Mouse (Mus musculus): Measurements from ENCODE around the gene Slc5a3. TPM values are rescaled to one million over a fixed set of nuclear protein-coding genes. Genes with fewer than 3 reads are reported as not detected.
"Not testable (repeated sequence)": the region's sequence is repeated elsewhere in the genome, so short reads cannot be mapped to it uniquely, and the experiment has no call there.

Gene Slc5a3
- total and polyA plus RNA-seq, 3 experiments = 1.6 to 8.1 (median 3.2) TPM

DNA sequence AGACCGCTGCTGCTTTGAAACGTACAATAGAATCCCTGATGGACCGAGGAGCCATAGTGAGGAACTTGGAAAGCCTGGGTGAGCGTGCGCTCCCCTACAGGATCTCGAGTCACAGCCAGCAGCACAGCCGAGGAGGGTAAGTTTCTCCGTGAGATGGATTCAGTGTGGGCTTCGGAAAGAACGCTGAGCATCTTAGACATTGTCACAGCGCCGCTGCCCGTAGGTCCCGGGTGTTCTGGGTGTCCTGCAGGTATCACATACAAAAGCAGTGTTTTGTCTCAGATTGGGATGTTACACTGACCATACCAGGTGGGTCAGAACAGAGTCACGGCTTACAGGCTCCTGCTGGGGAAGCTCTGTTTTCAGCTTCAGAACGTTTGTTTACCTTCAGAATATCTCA lies 41.5 kb downstream of the Slc5a3 start:
- H3K9ac ChIP-seq (ENCODE audit: low read depth, low read length) = no peak overlapping the region
- no peak overlapping the region for H3K4me3 ChIP-seq
- no peaks in the 10 kb centered on the region for H3K36me3 ChIP-seq (ENCODE audit: control insufficient read depth, insufficient read depth, low read length)
- intact Hi-C loops (cut with DNase I) = no loop called here
- no peaks in the 10 kb centered on the region for H3K79me2 ChIP-seq (replicated peaks; ENCODE audit: control insufficient read depth, insufficient read depth, low read length)
- no peak for DNase-seq
- no peak overlapping the region for H3K27ac ChIP-seq
- TF ChIP-seq CTCF (IDR thresholded peaks at IDR 0.05) = no peak
- no peak for TF ChIP-seq EP300 (IDR thresholded peaks at IDR 0.05; ENCODE audit: insufficient read depth, low read depth, low read length)
- no peak for TF ChIP-seq POLR2A (IDR thresholded peaks at IDR 0.05; ENCODE audit: insufficient read depth, low read depth, low read length)
- H3K27me3 ChIP-seq (ENCODE audit: control insufficient read depth, insufficient read depth, low read length) = no peaks in the 10 kb centered on the region
- H3K4me1 ChIP-seq (ENCODE audit: control insufficient read depth, insufficient read depth, low read length) = peaks cover 3% of the 10 kb centered on the region
- 91% methylated on average over 16 of the region's 16 CpGs for WGBS

DNA sequence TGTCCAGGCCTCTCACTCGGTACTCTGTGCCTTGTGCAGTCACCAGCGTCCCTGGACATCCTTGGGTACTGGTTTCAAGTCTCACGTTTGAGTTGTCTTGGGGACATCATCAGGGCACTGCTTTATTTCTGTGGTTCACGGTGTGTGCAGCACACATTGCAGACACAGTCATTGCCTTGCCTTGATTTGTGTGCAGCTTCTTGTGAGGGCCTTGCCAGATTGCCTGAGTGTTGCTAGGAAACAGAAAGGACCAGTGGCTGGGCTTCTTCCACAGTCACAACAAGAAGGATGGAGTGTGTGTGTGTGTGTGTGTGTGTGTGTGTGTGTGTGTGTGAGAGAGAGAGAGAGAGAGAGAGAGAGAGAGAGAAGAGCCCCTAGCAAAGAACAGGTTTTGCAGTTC lies 42.0 kb downstream of the Slc5a3 start:
- TF ChIP-seq POLR2A (IDR thresholded peaks at IDR 0.05; ENCODE audit: insufficient read depth, low read depth, low read length) (no peak), CTCF (IDR thresholded peaks at IDR 0.05) (no peak), EP300 (IDR thresholded peaks at IDR 0.05; ENCODE audit: insufficient read depth, low read depth, low read length) (no peak)
- Histone ChIP-seq H3K36me3 (ENCODE audit: control insufficient read depth, insufficient read depth, low read length) (no peaks in the 10 kb centered on the region), H3K79me2 (replicated peaks; ENCODE audit: control insufficient read depth, insufficient read depth, low read length) (no peaks in the 10 kb centered on the region), H3K27me3 (ENCODE audit: control insufficient read depth, insufficient read depth, low read length) (no peaks in the 10 kb centered on the region), H3K4me1 (ENCODE audit: control insufficient read depth, insufficient read depth, low read length) (peaks cover 3% of the 10 kb centered on the region), H3K9ac (ENCODE audit: low read depth, low read length) (no peak overlapping the region), H3K4me3 (no peak overlapping the region), H3K27ac (no peak overlapping the region)
- no peak for DNase-seq
- intact Hi-C loops (cut with DNase I) = no loop called here
- WGBS = 89% methylated on average over 4 of the region's 4 CpGs

- intact Hi-C loops (cut with DNase I) = no loop called here
- TF ChIP-seq CTCF (IDR thresholded peaks at IDR 0.05) = no peak
- TF ChIP-seq POLR2A (IDR thresholded peaks at IDR 0.05; ENCODE audit: insufficient read depth, low read depth, low read length) = no peak
- no peak for TF ChIP-seq EP300 (IDR thresholded peaks at IDR 0.05; ENCODE audit: insufficient read depth, low read depth, low read length)
- no peaks in the 10 kb centered on the region for H3K79me2 ChIP-seq (replicated peaks; ENCODE audit: control insufficient read depth, insufficient read depth, low read length)
- no peak overlapping the region for H3K27ac ChIP-seq
- no peaks in the 10 kb centered on the region for H3K36me3 ChIP-seq (ENCODE audit: control insufficient read depth, insufficient read depth, low read length)
- H3K4me3 ChIP-seq = no peak overlapping the region
- H3K27me3 ChIP-seq (ENCODE audit: control insufficient read depth, insufficient read depth, low read length) = no peaks in the 10 kb centered on the region
- DNase-seq = peak in 1 of 2 experiments; percentile 32
- H3K9ac ChIP-seq (ENCODE audit: low read depth, low read length) = no peak overlapping the region
- 60% methylated on average over 5 of the region's 5 CpGs for WGBS
- H3K4me1 ChIP-seq (ENCODE audit: control insufficient read depth, insufficient read depth, low read length) = peaks cover 3% of the 10 kb centered on the region
Observed at GRCm38 (mm10) chr16:92102115-92102514, 44.0 kb downstream of the Slc5a3 start.

DNA sequence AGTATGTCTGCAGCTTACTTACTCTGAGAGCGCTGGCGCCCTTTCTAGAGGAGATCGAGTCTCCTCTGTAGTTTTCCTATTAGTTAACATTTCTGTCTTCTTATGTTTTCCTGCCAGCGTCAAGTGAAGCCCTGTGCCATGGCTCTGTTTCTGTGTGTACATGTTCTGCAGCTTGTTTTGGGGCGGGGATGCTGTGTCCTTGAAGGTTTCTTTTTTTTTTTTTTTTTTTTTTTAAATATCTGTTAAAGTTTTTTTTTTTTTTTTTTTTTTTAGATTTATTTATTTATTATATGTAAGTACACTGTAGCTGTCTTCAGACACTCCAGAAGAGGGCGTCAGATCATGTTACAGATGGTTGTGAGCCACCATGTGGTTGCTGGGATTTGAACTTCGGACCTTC lies 44.8 kb downstream of the Slc5a3 start:
- DNase-seq; H3K27ac ChIP-seq; intact Hi-C loops (cut with DNase I); H3K4me1 ChIP-seq (ENCODE audit: control insufficient read depth, insufficient read depth, low read length); H3K4me3 ChIP-seq; H3K9ac ChIP-seq (ENCODE audit: low read depth, low read length); H3K36me3 ChIP-seq (ENCODE audit: control insufficient read depth, insufficient read depth, low read length); H3K27me3 ChIP-seq (ENCODE audit: control insufficient read depth, insufficient read depth, low read length); H3K79me2 ChIP-seq (replicated peaks; ENCODE audit: control insufficient read depth, insufficient read depth, low read length): not testable (repeated sequence)
- WGBS = 97% methylated on average over 7 of the region's 7 CpGs

GRCm38 (mm10) chr16:92103572-92104331 lies 45.6 kb downstream of the Slc5a3 start:
- no peak overlapping the region for H3K4me3 ChIP-seq
- DNase-seq = peak in 1 of 2 experiments; percentile 20
- intact Hi-C loops (cut with DNase I) = no loop called here
- 0 out of 2 replicates have a peak overlapping the region, but pooled peaks have one; percentile 2 for H3K27ac ChIP-seq
- WGBS = 53% methylated on average over 9 of the region's 9 CpGs
- TF ChIP-seq EP300 (IDR thresholded peaks at IDR 0.05; ENCODE audit: insufficient read depth, low read depth, low read length) = no peak
- TF ChIP-seq CTCF (IDR thresholded peaks at IDR 0.05) = peak; percentile 42
- no peak for TF ChIP-seq POLR2A (IDR thresholded peaks at IDR 0.05; ENCODE audit: insufficient read depth, low read depth, low read length)
- no peaks in the 10 kb centered on the region for H3K79me2 ChIP-seq (replicated peaks; ENCODE audit: control insufficient read depth, insufficient read depth, low read length)
- no peak overlapping the region for H3K9ac ChIP-seq (ENCODE audit: low read depth, low read length)
- peaks cover 3% of the 10 kb centered on the region for H3K4me1 ChIP-seq (ENCODE audit: control insufficient read depth, insufficient read depth, low read length)
- no peaks in the 10 kb centered on the region for H3K36me3 ChIP-seq (ENCODE audit: control insufficient read depth, insufficient read depth, low read length)
- H3K27me3 ChIP-seq (ENCODE audit: control insufficient read depth, insufficient read depth, low read length) = no peaks in the 10 kb centered on the region

- DNase-seq = no peak
- Histone ChIP-seq H3K27ac (no peak overlapping the region), H3K79me2 (replicated peaks; ENCODE audit: control insufficient read depth, insufficient read depth, low read length) (no peaks in the 10 kb centered on the region), H3K4me1 (ENCODE audit: control insufficient read depth, insufficient read depth, low read length) (peaks cover 3% of the 10 kb centered on the region), H3K9ac (ENCODE audit: low read depth, low read length) (no peak overlapping the region), H3K27me3 (ENCODE audit: control insufficient read depth, insufficient read depth, low read length) (no peaks in the 10 kb centered on the region), H3K36me3 (ENCODE audit: control insufficient read depth, insufficient read depth, low read length) (no peaks in the 10 kb centered on the region), H3K4me3 (no peak overlapping the region)
- 94% methylated on average over 2 of the region's 2 CpGs for WGBS
- TF ChIP-seq EP300 (IDR thresholded peaks at IDR 0.05; ENCODE audit: insufficient read depth, low read depth, low read length) = no peak
- no peak for TF ChIP-seq POLR2A (IDR thresholded peaks at IDR 0.05; ENCODE audit: insufficient read depth, low read depth, low read length)
- no peak for TF ChIP-seq CTCF (IDR thresholded peaks at IDR 0.05)
- intact Hi-C loops (cut with DNase I) = no loop called here
Observed at GRCm38 (mm10) chr16:92104332-92104590, 46.1 kb downstream of the Slc5a3 start.
